Mouse (Mus musculus) stomach, postnatal 0 days (tissue): ENCODE data around the gene Carm1.

ENCODE experiments used
- CTCF ChIP-seq: IDR thresholded peaks from 2 replicates; pipeline ENCODE4 v1.5.1; 2016; ENCODE audit warnings: antibody characterized with exemption, low read depth, mild to moderate bottlenecking, moderate library complexity
- EP300 ChIP-seq: optimal IDR thresholded peaks from 2 replicates; pipeline ENCODE3; 2016; ENCODE audit warnings: antibody characterized with exemption

DNA sequence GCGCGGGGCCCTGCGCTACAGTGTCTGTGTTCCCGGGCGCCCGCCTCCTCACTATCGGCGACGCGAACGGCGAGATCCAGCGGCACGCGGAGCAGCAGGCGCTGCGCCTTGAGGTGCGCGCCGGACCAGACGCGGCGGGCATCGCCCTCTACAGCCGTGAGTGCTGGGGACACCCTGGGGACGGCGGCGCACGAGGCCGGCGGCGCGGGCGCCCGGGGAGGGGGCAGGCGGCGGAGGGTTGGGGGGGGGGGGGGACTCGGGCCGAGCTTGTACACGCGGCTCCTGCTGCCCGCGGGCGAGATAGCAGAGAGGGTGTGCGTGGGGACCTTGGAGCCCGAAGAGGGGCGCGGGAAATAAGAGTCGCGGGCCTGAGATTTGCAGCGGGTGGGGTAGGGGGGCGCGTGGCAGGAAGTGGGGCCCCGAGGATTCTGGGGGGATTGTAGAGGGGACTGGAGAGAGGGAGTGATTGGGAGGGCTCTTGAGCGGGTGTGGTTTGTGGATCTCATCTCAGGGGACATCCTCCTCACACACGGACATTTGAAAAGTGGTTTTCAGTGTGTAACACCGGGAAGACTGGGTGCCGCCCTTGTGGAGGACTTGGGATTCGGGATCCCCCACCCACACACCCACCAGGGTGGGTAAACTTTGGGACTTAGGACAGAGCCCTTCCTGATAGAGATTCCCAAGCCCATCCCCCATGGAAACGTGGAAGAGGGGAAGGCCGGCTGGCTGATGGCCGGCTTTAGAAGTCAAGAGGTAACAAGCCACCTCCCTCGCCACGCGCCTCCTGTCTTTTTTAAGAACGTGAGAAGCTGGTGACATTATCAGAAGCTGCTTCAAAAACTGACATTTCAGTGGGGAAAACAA is 614 bp downstream of the Carm1 start:
- no peak for TF ChIP-seq EP300
- peak; percentile 46 for TF ChIP-seq CTCF
